Mouse (Mus musculus) kidney, postnatal 10 days (tissue): ENCODE data around the gene Dnah14.

Experiments used
- DNase-seq: peaks from one replicate; pipeline ENCODE4 v3.0.0; 2021; ENCODE audit warnings: mixed read lengths

The Dnah14 gene

GRCm38 (mm10) chr1:181611118-181611517 is 34.8 kb downstream of the Dnah14 start:
- DNase-seq, result peak; percentile 8

DNA sequence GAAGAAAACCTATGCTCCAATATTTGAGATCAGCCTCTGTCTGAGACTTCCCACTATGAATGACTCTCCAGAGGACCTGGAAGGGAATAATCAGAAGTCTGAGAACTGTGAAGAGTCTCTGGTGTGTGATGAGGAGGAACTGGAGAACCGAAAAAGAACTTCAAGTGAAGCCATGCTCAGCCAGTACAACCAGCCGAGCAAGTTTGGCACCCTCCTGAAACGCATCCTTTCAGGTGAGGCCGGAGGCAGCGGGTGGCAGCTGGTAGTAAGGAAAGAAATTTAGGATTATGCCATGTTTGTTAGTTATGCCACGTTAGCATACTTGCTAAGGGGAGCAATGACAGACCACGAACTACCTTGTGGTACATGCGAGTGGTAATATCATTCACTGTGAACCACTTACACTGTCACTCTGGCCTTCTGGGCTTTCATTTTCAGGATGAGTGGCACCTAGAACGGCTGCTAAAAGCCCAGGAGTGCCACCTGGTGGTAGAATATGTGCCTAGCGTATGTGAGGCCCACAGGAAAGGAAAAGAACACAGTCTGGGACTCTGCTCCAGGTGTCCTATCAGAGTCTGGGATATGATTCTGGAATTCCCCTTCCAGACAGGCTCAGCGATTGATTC is 39.6 kb downstream of the Dnah14 start:
- peak; percentile 85 for DNase-seq

- DNase-seq, result peak; percentile 28
Observed at GRCm38 (mm10) chr1:181617332-181617731, 41.0 kb downstream of the Dnah14 start.

GRCm38 (mm10) chr1:181623149-181623680 is 46.9 kb downstream of the Dnah14 start:
- DNase-seq, result no peak

DNA sequence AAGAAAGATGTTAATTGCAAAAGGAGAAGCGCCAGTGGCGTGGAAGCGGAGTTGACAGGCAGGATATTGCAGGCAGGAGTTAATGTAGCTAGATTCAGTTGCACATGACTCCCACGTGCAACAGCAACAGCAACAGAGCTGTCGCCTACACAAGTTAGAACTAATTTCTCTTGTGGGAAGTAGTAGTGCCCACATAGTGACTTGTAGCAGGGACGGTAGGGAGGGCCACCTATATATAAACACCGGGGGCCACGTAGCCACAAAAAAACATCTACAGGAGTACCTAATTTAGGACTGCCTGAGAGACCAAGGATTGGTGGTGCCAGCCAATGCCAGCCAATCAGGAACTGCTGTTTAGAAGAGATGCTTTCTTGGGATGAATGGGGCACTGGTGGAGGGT is 48.5 kb downstream of the Dnah14 start:
- no peak for DNase-seq

DNA sequence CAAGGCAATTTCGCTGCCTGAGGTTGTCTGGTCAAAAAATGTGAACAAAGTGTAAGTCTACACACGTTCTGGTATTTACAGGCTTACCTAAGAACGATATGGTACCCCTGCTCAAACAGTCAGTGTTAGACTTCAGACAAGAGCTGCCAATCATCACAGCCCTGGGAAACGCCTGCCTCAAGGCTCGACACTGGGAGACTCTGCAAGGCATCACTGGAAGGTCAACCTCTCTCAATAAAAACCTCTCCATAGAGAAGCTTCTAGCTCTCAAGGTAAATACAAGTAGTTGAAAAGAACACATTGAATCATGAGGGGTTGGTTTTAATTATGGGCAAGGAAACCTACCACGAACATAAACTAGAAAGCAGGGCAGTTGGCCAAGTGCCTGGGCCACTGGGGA is 51.9 kb downstream of the Dnah14 start:
- DNase-seq, result no peak

DNA sequence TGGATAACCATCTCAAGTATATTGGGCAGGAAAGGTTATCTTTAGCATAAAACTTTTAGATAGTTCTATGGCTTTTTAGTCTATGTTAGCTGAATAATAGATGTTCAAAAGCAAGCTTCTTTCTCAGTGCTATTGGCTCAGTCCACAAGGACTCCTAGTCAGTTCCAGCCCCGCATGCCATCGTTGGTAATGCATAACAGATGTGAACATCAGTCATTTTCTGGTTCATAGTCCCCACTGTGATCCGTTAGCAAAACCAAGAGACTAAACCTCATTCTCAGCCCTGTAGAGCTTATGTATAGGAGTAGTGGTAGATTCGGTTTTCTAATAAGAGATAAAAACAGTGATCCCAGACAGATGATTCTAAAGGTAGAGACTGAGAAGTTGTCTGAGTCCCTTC is 55.0 kb downstream of the Dnah14 start:
- DNase-seq, result no peak

GRCm38 (mm10) chr1:181637997-181638713 is 61.8 kb downstream of the Dnah14 start:
- no peak for DNase-seq

GRCm38 (mm10) chr1:181640383-181640782 is 64.0 kb downstream of the Dnah14 start:
- no peak for DNase-seq

DNA sequence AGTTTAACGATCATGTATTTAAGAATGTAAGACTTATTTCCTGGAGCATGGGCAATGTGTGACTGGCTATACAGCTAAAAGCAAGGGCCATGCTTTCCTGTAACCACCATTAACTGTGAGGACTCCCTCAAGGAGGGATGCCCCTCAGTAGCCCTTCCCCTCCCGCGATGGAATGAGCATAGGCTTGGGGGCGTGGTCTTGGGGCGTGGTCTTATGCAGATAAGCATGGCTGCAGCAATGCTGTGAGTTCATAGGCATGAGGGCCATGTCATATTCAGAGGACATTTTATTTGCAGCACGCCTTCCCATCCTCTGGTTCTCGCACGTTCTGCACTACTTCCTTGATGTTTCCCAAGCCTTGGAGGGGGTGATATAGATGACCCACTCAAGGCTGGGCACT is 71.1 kb downstream of the Dnah14 start:
- no peak for DNase-seq

- DNase-seq, result no peak
Observed at GRCm38 (mm10) chr1:181653481-181653880, 77.1 kb downstream of the Dnah14 start.

GRCm38 (mm10) chr1:181656421-181656820 is 80.1 kb downstream of the Dnah14 start:
- no peak for DNase-seq

- DNase-seq, result peak; percentile 34
Observed at GRCm38 (mm10) chr1:181666801-181667200, 90.4 kb downstream of the Dnah14 start.

GRCm38 (mm10) chr1:181694729-181695498 is 118.6 kb downstream of the Dnah14 start:
- no peak for DNase-seq

- peak; percentile 50 for DNase-seq
Observed at GRCm38 (mm10) chr1:181728707-181729106, 152.3 kb downstream of the Dnah14 start.

DNA sequence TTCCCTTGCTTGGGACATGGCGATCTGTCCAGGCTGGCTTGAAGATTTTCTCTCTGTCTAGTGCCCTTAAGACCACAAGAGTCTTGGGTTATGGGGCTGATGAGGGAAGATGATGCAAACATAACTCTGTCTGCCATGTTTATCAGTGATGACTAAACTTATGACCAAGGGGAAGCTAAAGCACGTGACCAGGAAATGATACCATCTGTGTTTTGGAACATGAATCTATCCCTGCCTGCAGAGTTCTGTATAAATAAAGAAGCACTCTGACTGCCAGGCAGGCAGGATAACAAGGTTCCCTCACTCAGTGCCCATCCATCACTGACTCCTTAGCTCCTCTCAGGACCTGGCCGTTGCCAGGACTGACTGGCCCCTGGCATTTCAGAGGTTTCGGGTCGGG is 157.2 kb downstream of the Dnah14 start:
- no peak for DNase-seq

DNA sequence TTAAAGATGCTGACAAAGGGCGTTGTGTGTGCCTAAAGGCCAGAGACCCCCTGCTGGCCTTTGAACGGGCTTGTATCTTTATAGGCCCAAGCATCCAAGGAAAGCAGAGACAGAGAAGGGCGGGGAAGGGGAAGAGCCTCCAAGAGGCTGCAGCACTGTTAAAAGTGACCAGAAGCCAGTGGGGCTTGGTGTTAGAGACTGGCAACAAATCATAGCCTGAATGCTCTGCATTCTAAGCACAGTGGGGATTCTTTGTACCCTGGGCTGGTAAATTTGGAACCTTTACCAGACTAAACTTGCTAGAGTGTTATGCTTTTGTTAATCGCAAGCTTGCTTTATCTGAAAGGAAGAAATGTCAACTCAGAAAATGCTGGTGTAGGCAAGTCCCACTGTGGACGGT is 163.9 kb downstream of the Dnah14 start:
- DNase-seq, result no peak

DNA sequence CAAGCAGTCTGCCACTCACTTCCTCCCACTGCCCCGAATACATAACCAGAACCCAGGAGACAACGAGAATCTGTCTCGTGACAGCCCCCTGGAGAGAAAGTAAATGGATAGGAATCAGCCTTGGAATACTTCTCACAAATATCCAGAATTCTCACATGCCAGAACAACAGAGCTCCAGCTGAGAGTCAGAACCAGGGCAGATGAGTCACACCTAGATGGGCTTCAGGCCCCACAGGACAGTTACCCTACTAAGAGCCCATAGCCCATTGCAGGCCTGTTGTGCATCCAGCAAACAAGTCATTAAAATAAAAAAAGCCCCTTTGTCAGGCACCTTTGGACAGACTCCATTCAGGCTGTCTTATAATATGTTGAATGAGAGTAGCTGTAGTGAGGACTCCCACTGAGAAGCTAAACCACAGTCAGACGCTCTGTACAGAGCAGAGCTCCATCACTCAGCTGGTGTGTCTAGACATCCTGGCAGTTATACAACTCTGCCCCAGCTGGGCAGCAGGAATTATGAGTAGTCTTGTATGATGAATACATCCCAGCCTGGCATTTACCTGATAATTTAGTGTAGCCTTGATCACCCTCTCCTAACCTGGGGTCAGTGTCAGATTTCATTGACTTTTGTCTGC is 166.0 kb downstream of the Dnah14 start:
- DNase-seq, result no peak

DNA sequence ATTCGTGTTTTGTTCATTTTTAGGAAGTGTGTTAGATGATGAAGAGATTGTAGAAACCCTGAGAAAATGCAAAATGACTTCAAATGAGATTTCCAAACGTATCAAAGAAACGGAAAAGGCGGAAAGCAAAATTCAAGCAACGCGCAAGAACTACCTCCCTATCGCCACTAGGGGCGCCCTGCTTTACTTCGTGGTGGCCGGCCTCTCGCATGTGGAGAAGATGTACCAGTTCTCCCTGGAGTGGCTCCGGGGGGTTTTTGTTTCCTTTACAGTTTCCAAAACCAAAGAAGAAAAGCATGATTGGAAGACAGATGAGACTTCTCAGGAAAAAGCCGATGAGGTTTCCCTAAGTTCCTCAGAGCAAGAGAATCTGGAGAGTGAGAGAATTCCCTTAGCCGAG is 193.0 kb downstream of the Dnah14 start:
- DNase-seq, result no peak

DNA sequence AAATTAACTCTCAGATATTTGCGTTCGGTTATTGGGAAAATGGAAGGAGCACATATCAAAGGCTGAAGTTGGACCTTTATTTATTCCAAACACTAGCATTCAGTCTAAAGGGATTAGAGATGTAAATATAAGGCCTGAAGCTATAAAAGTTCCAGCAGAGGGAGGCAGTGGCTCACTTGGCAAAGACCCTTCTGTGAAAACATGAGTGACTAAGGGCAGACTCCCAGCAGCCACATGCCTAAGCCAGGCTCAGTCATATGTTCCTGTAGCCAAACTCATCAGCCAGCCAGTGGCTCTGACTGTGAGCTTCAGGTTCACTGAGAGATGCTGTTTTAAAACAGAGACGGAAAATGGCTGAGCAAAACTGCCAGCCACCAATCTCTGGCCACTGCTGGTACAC is 195.5 kb downstream of the Dnah14 start:
- no peak for DNase-seq

GRCm38 (mm10) chr1:181776541-181776940 is 200.2 kb downstream of the Dnah14 start:
- DNase-seq, result no peak

DNA sequence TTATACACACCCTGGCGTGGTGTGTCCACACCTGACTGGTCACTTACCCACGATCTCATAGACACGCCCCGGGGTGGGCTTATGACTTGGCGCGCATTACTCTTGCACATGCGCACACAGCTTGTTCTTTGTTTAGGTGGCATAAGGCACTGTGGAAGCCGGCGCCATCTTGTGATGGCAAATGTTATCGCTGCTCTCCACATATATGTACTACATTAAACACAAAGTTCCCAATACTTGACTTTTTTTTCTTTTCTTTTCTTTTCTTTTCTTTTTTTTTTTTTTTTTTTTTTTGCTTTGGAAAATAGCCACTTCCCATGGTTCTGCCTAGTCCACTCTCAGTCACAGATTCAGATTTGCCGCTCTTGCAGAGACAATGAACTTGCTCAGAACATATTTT is 206.2 kb downstream of the Dnah14 start:
- DNase-seq, result peak; percentile 10

GRCm38 (mm10) chr1:181789952-181790351 is 213.6 kb downstream of the Dnah14 start:
- no peak for DNase-seq
